In the genomic region with DNA sequence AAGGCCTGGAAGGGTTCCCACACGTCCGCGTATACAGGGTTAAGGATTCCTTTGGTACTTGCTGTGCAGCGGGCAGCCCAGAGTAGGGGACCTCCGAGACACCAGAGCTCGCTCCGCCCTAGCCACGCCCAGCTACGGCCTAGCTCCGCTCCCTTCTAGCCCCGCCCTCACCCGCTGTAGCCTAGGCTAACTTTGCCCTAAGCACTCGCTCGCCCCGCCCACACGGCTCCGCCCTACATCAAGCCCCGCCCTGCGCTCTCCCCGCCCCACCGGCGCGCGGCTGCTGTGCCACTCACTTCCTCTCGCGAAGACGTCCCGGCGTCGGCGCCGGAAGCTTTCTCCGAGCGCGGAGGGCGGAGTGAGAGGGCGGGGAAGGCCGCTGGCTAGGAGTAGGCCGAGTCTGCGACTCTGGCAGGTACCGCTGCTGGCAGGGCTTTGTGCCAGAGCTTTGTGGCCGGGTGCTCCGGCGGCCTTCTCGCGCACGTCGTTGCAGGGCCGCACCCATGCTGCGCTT, we compare ENCODE assay signal across 7 mouse cellular contexts. TPM values are rescaled to one million over a fixed set of nuclear protein-coding genes. Genes with fewer than 3 reads are reported as not detected.
DNase-seq lines count a peak whose midpoint lies in the region; ATAC-seq and TF ChIP-seq lines count a peak whose summit lies in the region.

Anapc4 (plus strand) TSS at position 252 of the 514 bp plus-strand sequence.

- peak within 1 kb of the TSS; percentile 80 for H3K4me2 ChIP-seq in intestine, postnatal 0 days (replicated peaks; ENCODE audit: low read depth)
- peak within 1 kb of the TSS; percentile 79 for H3K4me2 ChIP-seq in midbrain, embryonic 12.5 days (replicated peaks)

- H3K36me3 ChIP-seq in embryonic facial prominence, embryonic 10.5 days (replicated peaks), result peaks cover 29% of the 10 kb centered on the region
- H3K36me3 ChIP-seq in intestine, postnatal 0 days (ENCODE audit: control insufficient read depth, insufficient read depth), result no peaks in the 10 kb centered on the region
- peaks cover 18% of the 10 kb centered on the region; the same call in 1 of the 2 replicates for H3K36me3 ChIP-seq in midbrain, embryonic 12.5 days
- H3K36me3 ChIP-seq in small intestine, adult 2 months (ENCODE audit: control insufficient read depth, insufficient read depth, low read length), result peaks cover 4% of the 10 kb centered on the region; the same call in 1 of the 2 replicates

- peak; percentile 100 for DNase-seq in adrenal gland, postnatal 10 days
- DNase-seq in embryonic facial prominence, embryonic 10.5 days (ENCODE audit: low spot score), result peak; percentile 100
- peak; percentile 47 for DNase-seq in gonadal fat pad, adult 2 months (ENCODE audit: low read depth)
- DNase-seq in left cerebral cortex, postnatal 4 days, result peak; percentile 100

- intact Hi-C loops in left cerebral cortex, postnatal 4 days (cut with DNase I), result no loop called here

- TF ChIP-seq CTCF in intestine, postnatal 0 days (IDR thresholded peaks at IDR 0.05; ENCODE audit: low read depth), result no peak
- no peak for TF ChIP-seq CTCF in small intestine, adult 2 months (IDR thresholded peaks at IDR 0.05; ENCODE audit: extremely low read depth, insufficient read length, insufficient replicate concordance, low read depth, low read length)

- no peaks in the 10 kb centered on the region for H3K9me3 ChIP-seq in embryonic facial prominence, embryonic 10.5 days
- no peaks in the 10 kb centered on the region for H3K9me3 ChIP-seq in intestine, postnatal 0 days (ENCODE audit: control insufficient read depth)
- no peaks in the 10 kb centered on the region for H3K9me3 ChIP-seq in midbrain, embryonic 12.5 days

- peak within 1 kb of the TSS; percentile 81 for H3K4me3 ChIP-seq in embryonic facial prominence, embryonic 10.5 days
- peak within 1 kb of the TSS; percentile 59 for H3K4me3 ChIP-seq in intestine, postnatal 0 days (ENCODE audit: low read depth, low read length)
- peak within 1 kb of the TSS; percentile 63 for H3K4me3 ChIP-seq in midbrain, embryonic 12.5 days
- H3K4me3 ChIP-seq in small intestine, adult 2 months (ENCODE audit: low read depth, low read length), result peak within 1 kb of the TSS; percentile 83

- peak; percentile 78; the same call in 1 of the 2 replicates for TF ChIP-seq POLR2A in small intestine, adult 2 months (IDR thresholded peaks at IDR 0.05; ENCODE audit: low read depth, low read length)

- under 1% methylated on average over 50 of the region's 50 CpGs for WGBS in embryonic facial prominence, embryonic 10.5 days
- under 1% methylated on average over 50 of the region's 50 CpGs for WGBS in intestine, postnatal 0 days
- WGBS in midbrain, embryonic 12.5 days, result under 1% methylated on average over 48 of the region's 50 CpGs
- under 1% methylated on average over 50 of the region's 50 CpGs for WGBS in small intestine, adult 2 months

- H3K27me3 ChIP-seq in embryonic facial prominence, embryonic 10.5 days (replicated peaks; ENCODE audit: low read depth, poor library complexity, severe bottlenecking), result no peaks in the 10 kb centered on the region
- H3K27me3 ChIP-seq in intestine, postnatal 0 days (replicated peaks; ENCODE audit: control insufficient read depth, insufficient read depth, low read length), result no peaks in the 10 kb centered on the region
- no peaks in the 10 kb centered on the region for H3K27me3 ChIP-seq in midbrain, embryonic 12.5 days
- H3K27me3 ChIP-seq in small intestine, adult 2 months (ENCODE audit: control insufficient read depth, insufficient read depth, low read length), result no peaks in the 10 kb centered on the region

- peaks cover 17% of the 10 kb centered on the region for H3K4me1 ChIP-seq in embryonic facial prominence, embryonic 10.5 days
- 0 out of 2 replicates have a peak, but pooled peaks cover 3% of the 10 kb centered on the region for H3K4me1 ChIP-seq in intestine, postnatal 0 days (replicated peaks; ENCODE audit: control insufficient read depth, insufficient read depth, low read length)
- peaks cover 18% of the 10 kb centered on the region for H3K4me1 ChIP-seq in midbrain, embryonic 12.5 days
- peaks cover 4% of the 10 kb centered on the region; the same call in 1 of the 2 replicates for H3K4me1 ChIP-seq in small intestine, adult 2 months (ENCODE audit: control insufficient read depth, insufficient read depth, insufficient read length, low read length)

- ATAC-seq in intestine, postnatal 0 days, result peak; percentile 97
- peak; percentile 100 for ATAC-seq in midbrain, embryonic 12.5 days (ENCODE audit: low FRiP score, low read depth)

- H3K27ac ChIP-seq in embryonic facial prominence, embryonic 10.5 days (replicated peaks), result peak within 1 kb of the TSS; percentile 92
- peak within 1 kb of the TSS; percentile 81 for H3K27ac ChIP-seq in intestine, postnatal 0 days (ENCODE audit: low read depth, low read length)
- H3K27ac ChIP-seq in midbrain, embryonic 12.5 days (replicated peaks), result peak within 1 kb of the TSS; percentile 75
- H3K27ac ChIP-seq in small intestine, adult 2 months (ENCODE audit: insufficient read depth, low read depth, low read length), result peak within 1 kb of the TSS; percentile 70

- H3K9ac ChIP-seq in intestine, postnatal 0 days (ENCODE audit: low read depth, low read length), result peak within 1 kb of the TSS; percentile 71
- peak within 1 kb of the TSS; percentile 84 for H3K9ac ChIP-seq in midbrain, embryonic 12.5 days (replicated peaks)

RNA-seq across cellular contexts. Expression of gene Anapc4, which starts in this region (rescaled TPM):
- 10 to 100 TPM; 61.6 to 73.9 TPM for total RNA-seq in adrenal gland, postnatal 10 days (2021)
- 124 and 125 TPM in 2 replicates for polyA plus RNA-seq in embryonic facial prominence, embryonic 10.5 days (2016; fragmentation: Nextera tagmentation; extraction: Ambion mirVana)
- polyA plus RNA-seq in gonadal fat pad, adult 2 months (2012; rRNA removed), result 29.9 and 31.2 TPM in 2 replicates
- polyA plus RNA-seq in intestine, postnatal 0 days (2015; fragmentation: Nextera tagmentation; extraction: Ambion mirVana), result 30.2 and 37.5 TPM in 2 replicates
- 100 to 1,000 TPM in 1 of 2 experiments, 10 to 100 TPM in 1; 91.9 to 109 TPM for total RNA-seq in left cerebral cortex, postnatal 4 days (2021)
- polyA plus RNA-seq in midbrain, embryonic 12.5 days (2016; fragmentation: Nextera tagmentation; extraction: Ambion mirVana), result 125 TPM in 2 replicates
- polyA plus RNA-seq in small intestine, adult 2 months (2012; rRNA removed), result 1.5 and 4.6 TPM in 2 replicates

Comparison
In these comparisons a context has a peak if more than half of its experiments do, and no peak if none do; other contexts are left out.
1. Peak in every context shown above with its lines: DNase-seq, ATAC-seq, H3K4me3 ChIP-seq and H3K27ac ChIP-seq.
2. DNase-seq: peak in every context shown above with its lines; median percentile 100 in adrenal gland, postnatal 10 days; 100 in embryonic facial prominence, embryonic 10.5 days; 100 in left cerebral cortex, postnatal 4 days; 47 in gonadal fat pad, adult 2 months.